Mouse (Mus musculus) cerebellum, adult 2 months (tissue): Measurements from ENCODE around the gene Krtap15. TPM values are rescaled to one million over a fixed set of nuclear protein-coding genes. Genes with fewer than 3 reads are reported as not detected.

Experiments
- DNase-seq, 2 experiments: peaks; one replicate each; pipeline ENCODE4 v3.0.0; 2021
- H3K27ac ChIP-seq: fragments of 200-500 bp; 2 replicates; pipeline ENCODE4 v1.5.1; 2012; ENCODE audit warnings: low read length, control low read depth, inconsistent platforms; ENCODE audit not compliant: insufficient read depth
- H3K27me3 ChIP-seq: fragments of 200-500 bp; 2 replicates; pipeline ENCODE4 v1.6.1; 2012; ENCODE audit warnings: inconsistent platforms, mild to moderate bottlenecking, low read length, moderate library complexity; ENCODE audit not compliant: control insufficient read depth, insufficient read depth
- H3K4me1 ChIP-seq: fragments of 200-500 bp; 2 replicates; pipeline ENCODE4 v1.6.1; 2011; ENCODE audit warnings: low read length; ENCODE audit not compliant: control insufficient read depth, insufficient read depth
- H3K4me3 ChIP-seq: fragments of 200-500 bp; replicated peaks from 2 replicates; pipeline ENCODE3; 2011; ENCODE audit warnings: mild to moderate bottlenecking, low read depth, low read length, control low read depth; ENCODE audit not compliant: insufficient read depth
- CTCF ChIP-seq: fragments of 200-500 bp; IDR thresholded peaks from 2 replicates; pipeline ENCODE4 v1.5.1; 2011; ENCODE audit warnings: low read depth, mild to moderate bottlenecking, control low read depth, low read length, moderate library complexity, borderline replicate concordance; ENCODE audit not compliant: insufficient read depth
- POLR2A ChIP-seq: fragments of 200-500 bp; IDR thresholded peaks from 2 replicates; pipeline ENCODE4 v1.6.1; 2011; ENCODE audit warnings: low read length, control low read depth, borderline replicate concordance; ENCODE audit not compliant: insufficient read depth
- WGBS: fragments of 180-500 bp; shearing (Covaris S2); methylation state at CpG from one replicate; pipeline ENCODE4 v1.1.7; 2018; 5-methylcytosine and 5-hydroxymethylcytosine counted together
- polyA plus RNA-seq: library from polyadenylated mRNA; depleted of rRNA; stranded (reverse); fragments of >200 nt; gene quantifications from 2 replicates; pipeline ENCODE4 v1.2.3, GENCODE M21; 2012; rRNA removed

Krtap15 gene
- not detected in 2 replicates for polyA plus RNA-seq

DNA sequence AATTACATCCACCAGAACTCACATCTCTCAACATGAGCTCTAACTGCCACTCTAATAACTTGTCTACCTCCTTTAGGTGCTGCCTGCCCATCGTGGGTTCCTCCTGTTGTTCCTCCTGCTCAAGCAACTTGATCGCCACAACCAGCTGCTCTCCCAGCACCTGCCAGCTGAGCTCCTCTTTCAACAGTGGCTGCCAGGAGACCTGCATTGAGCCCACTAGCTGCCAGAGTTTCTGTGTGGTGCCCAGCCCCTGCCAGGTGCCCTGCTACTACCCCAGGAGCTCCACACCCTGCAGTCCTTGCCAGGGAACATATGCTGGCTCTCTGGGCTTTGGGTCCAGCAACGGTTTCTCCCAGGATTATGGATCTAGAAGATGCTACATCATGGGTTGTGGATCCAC lies at the start of gene Krtap15:
Gene Krtap15, plus strand, starts transcription at position 150 of the 400 bp plus-strand sequence.
- WGBS: 18% methylated on average over 3 of the region's 3 CpGs
- no peaks in the 10 kb centered on the region for H3K27me3 ChIP-seq
- no peak for DNase-seq
- H3K4me1 ChIP-seq: no peaks in the 10 kb centered on the region
- no peak within 1 kb of the TSS for H3K27ac ChIP-seq
- TF ChIP-seq POLR2A (no peak), CTCF (no peak)
- H3K4me3 ChIP-seq: no peak within 1 kb of the TSS

- Histone ChIP-seq H3K4me1 (no peaks in the 10 kb centered on the region), H3K27ac (no peak within 1 kb of the TSS), H3K4me3 (no peak within 1 kb of the TSS), H3K27me3 (no peaks in the 10 kb centered on the region)
- TF ChIP-seq POLR2A (no peak), CTCF (no peak)
- no peak for DNase-seq
- WGBS: 73% methylated on average over 2 of the region's 2 CpGs
Measured at GRCm38 (mm10) chr16:88774106-88774505, 45.9 kb upstream of the Krtap15 start, which contains the start of gene 2310057N15Rik. TSS of gene 2310057N15Rik (minus strand) at chr16:88774206.

- H3K27me3 ChIP-seq: no peaks in the 10 kb centered on the region
- no peaks in the 10 kb centered on the region for H3K4me1 ChIP-seq
- no peak within 1 kb of the TSS for H3K4me3 ChIP-seq
- no peak for DNase-seq
- 77% methylated on average over 6 of the region's 6 CpGs for WGBS
- no peak for TF ChIP-seq POLR2A
- no peak for TF ChIP-seq CTCF
- H3K27ac ChIP-seq: no peak within 1 kb of the TSS
Measured at GRCm38 (mm10) chr16:88777596-88777995, 42.4 kb upstream of the Krtap15 start, which contains the start of gene Gm5965. TSS of gene Gm5965 (plus strand) at chr16:88777896.

GRCm38 (mm10) chr16:88786786-88787185 lies 33.2 kb upstream of the Krtap15 start:
- DNase-seq: no peak
- H3K4me3 ChIP-seq: no peak overlapping the region
- no peaks in the 10 kb centered on the region for H3K4me1 ChIP-seq

DNA sequence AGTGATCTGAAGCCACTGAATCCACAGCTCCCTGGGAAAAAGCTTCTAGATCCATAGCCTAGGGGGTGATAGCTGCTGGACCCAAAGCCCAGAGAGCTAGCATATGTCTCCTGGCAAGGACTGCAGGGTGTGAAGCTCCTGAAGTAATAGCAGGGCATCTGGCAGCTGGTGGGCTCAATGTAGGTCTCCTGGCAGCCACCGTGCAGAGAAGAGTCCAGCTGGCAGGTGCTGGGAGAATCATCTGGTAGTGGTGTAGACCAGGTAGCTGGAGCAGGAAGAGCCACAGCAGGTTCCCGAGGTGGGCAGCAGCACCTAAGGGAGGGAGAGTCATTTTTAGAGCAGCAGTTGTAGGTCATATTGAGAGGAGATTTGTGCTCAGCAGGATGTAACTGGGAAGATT lies 8.2 kb upstream of the Krtap15 start, which contains the start of gene Gm20741:
Gene Gm20741, minus strand, starts transcription at position 394 of the 400 bp plus-strand sequence.
- no peak within 1 kb of the TSS for H3K4me3 ChIP-seq

More at GRCm38 (mm10) chr16:88786786-88787185, 33.2 kb upstream of the Krtap15 start:
- no peak overlapping the region for H3K27ac ChIP-seq
- TF ChIP-seq CTCF (no peak), POLR2A (no peak)
- WGBS: 15% methylated on average over 2 of the region's 2 CpGs
- no peaks in the 10 kb centered on the region for H3K27me3 ChIP-seq

GRCm38 (mm10) chr16:88823736-88824135 lies 3.7 kb downstream of the Krtap15 start:
- Histone ChIP-seq H3K27ac (no peak overlapping the region), H3K4me3 (no peak overlapping the region), H3K4me1 (no peaks in the 10 kb centered on the region), H3K27me3 (no peaks in the 10 kb centered on the region)
- peak in 1 of 2 experiments; percentile 19 for DNase-seq
- 89% methylated on average over 3 of the region's 3 CpGs for WGBS
- TF ChIP-seq POLR2A: no peak
- TF ChIP-seq CTCF: peak; percentile 37; the same call in 1 of the 2 replicates

More for the DNA sequence above, 8.2 kb upstream of the Krtap15 start, which contains the start of gene Gm20741:
- TF ChIP-seq POLR2A (no peak), CTCF (no peak)
- H3K4me1 ChIP-seq: peaks cover 2% of the 10 kb centered on the region; the same call in 1 of the 2 replicates
- DNase-seq: peak; percentile 62 to 80
- no peak within 1 kb of the TSS for H3K27ac ChIP-seq
- H3K27me3 ChIP-seq: no peaks in the 10 kb centered on the region
- WGBS: 3% methylated on average over 2 of the region's 2 CpGs

DNA sequence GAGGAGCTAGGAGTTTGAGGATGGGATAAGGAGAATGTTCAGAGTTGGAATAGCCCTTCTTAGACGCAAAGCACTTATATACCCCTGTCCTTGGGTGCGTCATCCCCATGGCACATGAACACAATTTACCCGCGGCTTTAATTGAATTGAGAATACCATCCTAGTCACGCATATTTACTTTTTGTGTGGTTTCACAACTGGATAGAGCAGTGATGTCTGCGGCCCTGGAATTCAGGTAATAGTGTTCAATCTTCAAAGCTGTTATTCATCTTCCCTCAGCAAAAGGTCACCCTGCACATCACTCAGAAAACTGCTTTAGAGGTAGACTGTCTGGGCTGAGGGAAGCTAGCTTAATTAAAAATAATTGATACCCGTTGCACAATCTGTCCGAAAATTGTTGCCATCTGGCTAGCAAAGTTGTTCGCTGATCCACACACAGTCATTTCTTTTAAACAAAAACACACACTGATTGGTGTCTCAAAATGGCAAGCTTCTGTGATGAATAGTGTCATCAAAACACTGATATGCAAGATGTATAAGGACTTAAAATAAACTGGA lies 6.2 kb downstream of the Krtap15 start, which contains the start of gene Krtap14:
Gene Krtap14, minus strand, starts transcription at position 51 of the 558 bp plus-strand sequence.
- no peak within 1 kb of the TSS for H3K4me3 ChIP-seq
- WGBS: 62% methylated on average over 9 of the region's 9 CpGs
- DNase-seq: no peak
- no peaks in the 10 kb centered on the region for H3K27me3 ChIP-seq
- no peak for TF ChIP-seq POLR2A
- no peak for TF ChIP-seq CTCF
- no peaks in the 10 kb centered on the region for H3K4me1 ChIP-seq
- no peak within 1 kb of the TSS for H3K27ac ChIP-seq

GRCm38 (mm10) chr16:88826978-88827377 lies 7.0 kb downstream of the Krtap15 start:
- WGBS: 89% methylated on average over 3 of the region's 3 CpGs
- no peaks in the 10 kb centered on the region for H3K4me1 ChIP-seq
- TF ChIP-seq POLR2A: no peak
- TF ChIP-seq CTCF: no peak
- H3K27ac ChIP-seq: no peak overlapping the region
- H3K27me3 ChIP-seq: no peaks in the 10 kb centered on the region
- DNase-seq: no peak
- H3K4me3 ChIP-seq: no peak overlapping the region
